Mouse (Mus musculus): ENCODE data around the gene Eno3. TPM values are rescaled to one million over a fixed set of nuclear protein-coding genes. Genes with fewer than 3 reads are reported as not detected.

The Eno3 gene
- polyA plus RNA-seq, 1 experiment from 2014 or later, result 9.2 TPM

GRCm38 (mm10) chr11:70654198-70654922 is 2.6 kb upstream of the Eno3 start, which contains the start of gene Pfn1:
Pfn1 (minus strand) TSS chr11:70654644.
- H3K36me3 ChIP-seq, result peaks cover 36% of the 10 kb centered on the region
- H3K4me1 ChIP-seq (replicated peaks), result peaks cover 57% of the 10 kb centered on the region
- peak within 1 kb of the TSS; percentile 100 for H3K4me3 ChIP-seq
- H3K9ac ChIP-seq, result peak within 1 kb of the TSS; percentile 99
- H3K27ac ChIP-seq, result peak within 1 kb of the TSS; percentile 99
- H3K9me3 ChIP-seq, result no peaks in the 10 kb centered on the region
- 0 out of 2 replicates have a peak, but pooled peaks cover 4% of the 10 kb centered on the region for H3K27me3 ChIP-seq
- H3K4me2 ChIP-seq, result peak within 1 kb of the TSS; percentile 89
- peak; percentile 55 for ATAC-seq (ENCODE audit: low FRiP score)
- WGBS, result under 1% methylated on average over 53 of the region's 61 CpGs

- Histone ChIP-seq H3K4me2 (peak overlapping the region; percentile 89), H3K27ac (peak overlapping the region; percentile 99), H3K9me3 (no peaks in the 10 kb centered on the region), H3K4me3 (peak overlapping the region; percentile 100), H3K36me3 (peaks cover 33% of the 10 kb centered on the region), H3K27me3 (0 out of 2 replicates have a peak, but pooled peaks cover 4% of the 10 kb centered on the region), H3K9ac (peak overlapping the region; percentile 99), H3K4me1 (replicated peaks) (peaks cover 52% of the 10 kb centered on the region)
- WGBS, result under 1% methylated on average over 48 of the region's 48 CpGs
- ATAC-seq (ENCODE audit: low FRiP score), result peak; percentile 61
These were observed 2.0 kb upstream of the Eno3 start for GRCm38 (mm10) chr11:70654923-70655570.

GRCm38 (mm10) chr11:70655571-70656455 is 1.2 kb upstream of the Eno3 start:
- peaks cover 46% of the 10 kb centered on the region for H3K4me1 ChIP-seq (replicated peaks)
- WGBS, result under 1% methylated on average over 61 of the region's 61 CpGs
- no peaks in the 10 kb centered on the region for H3K9me3 ChIP-seq

GRCm38 (mm10) chr11:70656456-70656927 is 510 bp upstream of the Eno3 start:
- H3K9ac ChIP-seq, result peak overlapping the region; percentile 99
- H3K9me3 ChIP-seq, result no peaks in the 10 kb centered on the region
- H3K27me3 ChIP-seq, result 0 out of 2 replicates have a peak, but pooled peaks cover 4% of the 10 kb centered on the region
- H3K4me3 ChIP-seq, result peak overlapping the region; percentile 100
- no peak for ATAC-seq (ENCODE audit: low FRiP score)
- 3% methylated on average over 16 of the region's 16 CpGs for WGBS
- H3K4me2 ChIP-seq, result peak overlapping the region; percentile 89
- peaks cover 41% of the 10 kb centered on the region for H3K4me1 ChIP-seq (replicated peaks)
- 0 out of 2 replicates have a peak overlapping the region, but pooled peaks have one; percentile 99 for H3K27ac ChIP-seq
- peaks cover 30% of the 10 kb centered on the region for H3K36me3 ChIP-seq

More at GRCm38 (mm10) chr11:70655571-70656455, 1.2 kb upstream of the Eno3 start:
- Histone ChIP-seq H3K27ac (peak overlapping the region; percentile 99), H3K36me3 (peaks cover 30% of the 10 kb centered on the region), H3K27me3 (0 out of 2 replicates have a peak, but pooled peaks cover 4% of the 10 kb centered on the region), H3K9ac (peak overlapping the region; percentile 99), H3K4me2 (peak overlapping the region; percentile 89), H3K4me3 (peak overlapping the region; percentile 100)
- ATAC-seq (ENCODE audit: low FRiP score), result no peak

GRCm38 (mm10) chr11:70657573-70657972 is 571 bp downstream of the Eno3 start:
- WGBS, result 60% methylated on average over 6 of the region's 6 CpGs
- Histone ChIP-seq H3K4me2 (no peak overlapping the region), H3K9ac (no peak overlapping the region), H3K9me3 (no peaks in the 10 kb centered on the region), H3K27ac (no peak overlapping the region), H3K4me3 (no peak overlapping the region), H3K4me1 (replicated peaks) (peaks cover 31% of the 10 kb centered on the region), H3K36me3 (peaks cover 29% of the 10 kb centered on the region), H3K27me3 (0 out of 2 replicates have a peak, but pooled peaks cover 4% of the 10 kb centered on the region)
- ATAC-seq (ENCODE audit: low FRiP score), result no peak

GRCm38 (mm10) chr11:70657991-70658390 is 989 bp downstream of the Eno3 start:
- WGBS, result 69% methylated on average over 9 of the region's 9 CpGs
- no peak overlapping the region for H3K9ac ChIP-seq
- no peak overlapping the region for H3K27ac ChIP-seq
- no peak overlapping the region for H3K4me3 ChIP-seq
- peaks cover 31% of the 10 kb centered on the region for H3K36me3 ChIP-seq
- H3K4me2 ChIP-seq, result no peak overlapping the region
- H3K4me1 ChIP-seq (replicated peaks), result peaks cover 26% of the 10 kb centered on the region
- 0 out of 2 replicates have a peak, but pooled peaks cover 4% of the 10 kb centered on the region for H3K27me3 ChIP-seq
- ATAC-seq (ENCODE audit: low FRiP score), result no peak
- no peaks in the 10 kb centered on the region for H3K9me3 ChIP-seq

GRCm38 (mm10) chr11:70658521-70658920 is 1.5 kb downstream of the Eno3 start:
- H3K36me3 ChIP-seq, result peaks cover 36% of the 10 kb centered on the region
- 0 out of 2 replicates have a peak, but pooled peaks cover 4% of the 10 kb centered on the region for H3K27me3 ChIP-seq
- H3K4me2 ChIP-seq, result no peak overlapping the region
- no peak overlapping the region for H3K9ac ChIP-seq
- no peak overlapping the region for H3K4me3 ChIP-seq
- H3K9me3 ChIP-seq, result no peaks in the 10 kb centered on the region
- WGBS, result 89% methylated on average over 5 of the region's 5 CpGs
- no peak for ATAC-seq (ENCODE audit: low FRiP score)
- H3K4me1 ChIP-seq (replicated peaks), result peaks cover 21% of the 10 kb centered on the region
- H3K27ac ChIP-seq, result no peak overlapping the region

- ATAC-seq (ENCODE audit: low FRiP score), result no peak
These were observed 1.9 kb downstream of the Eno3 start for GRCm38 (mm10) chr11:70658942-70659341.

GRCm38 (mm10) chr11:70660571-70660970 is 3.6 kb downstream of the Eno3 start:
- 0 out of 2 replicates have a peak, but pooled peaks cover 4% of the 10 kb centered on the region for H3K27me3 ChIP-seq
- H3K4me1 ChIP-seq (replicated peaks), result peaks cover 15% of the 10 kb centered on the region
- no peak overlapping the region for H3K4me3 ChIP-seq
- no peak for ATAC-seq (ENCODE audit: low FRiP score)
- WGBS, result 88% methylated on average over 8 of the region's 8 CpGs
- no peak overlapping the region for H3K9ac ChIP-seq
- no peaks in the 10 kb centered on the region for H3K9me3 ChIP-seq
- no peak overlapping the region for H3K4me2 ChIP-seq
- H3K27ac ChIP-seq, result no peak overlapping the region
- H3K36me3 ChIP-seq, result peaks cover 56% of the 10 kb centered on the region

More at GRCm38 (mm10) chr11:70658942-70659341, 1.9 kb downstream of the Eno3 start:
- peaks cover 40% of the 10 kb centered on the region for H3K36me3 ChIP-seq
- WGBS, result 78% methylated on average over 8 of the region's 8 CpGs
- H3K27me3 ChIP-seq, result 0 out of 2 replicates have a peak, but pooled peaks cover 4% of the 10 kb centered on the region
- H3K9ac ChIP-seq, result no peak overlapping the region
- H3K27ac ChIP-seq, result no peak overlapping the region
- H3K4me2 ChIP-seq, result no peak overlapping the region
- H3K9me3 ChIP-seq, result no peaks in the 10 kb centered on the region
- peaks cover 21% of the 10 kb centered on the region for H3K4me1 ChIP-seq (replicated peaks)
- no peak overlapping the region for H3K4me3 ChIP-seq

- Histone ChIP-seq H3K9ac (no peak overlapping the region), H3K4me3 (no peak overlapping the region), H3K27ac (no peak overlapping the region), H3K4me1 (replicated peaks) (peaks cover 16% of the 10 kb centered on the region), H3K4me2 (no peak overlapping the region), H3K27me3 (no peaks in the 10 kb centered on the region), H3K36me3 (peaks cover 63% of the 10 kb centered on the region), H3K9me3 (no peaks in the 10 kb centered on the region)
- 97% methylated on average over 8 of the region's 8 CpGs for WGBS
- ATAC-seq (ENCODE audit: low FRiP score), result no peak
These were observed 6.1 kb downstream of the Eno3 start for GRCm38 (mm10) chr11:70663101-70663500.

GRCm38 (mm10) chr11:70663957-70664356 is 7.0 kb downstream of the Eno3 start:
- no peak overlapping the region for H3K4me3 ChIP-seq
- no peaks in the 10 kb centered on the region for H3K27me3 ChIP-seq
- no peak for ATAC-seq (ENCODE audit: low FRiP score)
- H3K27ac ChIP-seq, result no peak overlapping the region
- H3K9ac ChIP-seq, result no peak overlapping the region
- H3K4me2 ChIP-seq, result no peak overlapping the region
- no peaks in the 10 kb centered on the region for H3K9me3 ChIP-seq
- 93% methylated on average over 6 of the region's 6 CpGs for WGBS
- peaks cover 63% of the 10 kb centered on the region for H3K36me3 ChIP-seq
- H3K4me1 ChIP-seq (replicated peaks), result peaks cover 19% of the 10 kb centered on the region
